Mouse (Mus musculus) thymus, adult 2 months (tissue): Measurements from ENCODE around the gene Prm2.

Source experiments
- CTCF ChIP-seq: fragments of 200-500 bp; IDR thresholded peaks from 2 replicates; pipeline ENCODE4 v1.5.1; 2012; ENCODE audit warnings: mild to moderate bottlenecking, control low read depth, low read length, moderate library complexity, borderline replicate concordance; ENCODE audit not compliant: control insufficient read depth, poor library complexity, insufficient read depth; ENCODE audit errors: extremely low read depth
- POLR2A ChIP-seq: fragments of 200-500 bp; IDR thresholded peaks from 2 replicates; pipeline ENCODE4 v1.6.1; 2012; ENCODE audit warnings: mild to moderate bottlenecking, low read length, control low read depth, moderate library complexity; ENCODE audit not compliant: control insufficient read depth, poor library complexity, insufficient read depth; ENCODE audit errors: extremely low read depth

GRCm38 (mm10) chr16:10763540-10764264 is 32.2 kb downstream of the Prm2 start:
- no peak for TF ChIP-seq POLR2A
- TF ChIP-seq CTCF = no peak
